Mouse (Mus musculus) bone marrow macrophage, adult 2 months (primary cell): Measurements from ENCODE around the gene Zfp593. TPM values are rescaled to one million over a fixed set of nuclear protein-coding genes. Genes with fewer than 3 reads are reported as not detected.

Experiments used
- H3K27ac ChIP-seq: 2 replicates; pipeline ENCODE4 v1.5.1; 2012; ENCODE audit warnings: low read depth, low read length; ENCODE audit not compliant: insufficient read depth
- H3K4me1 ChIP-seq: 2 replicates; pipeline ENCODE4 v1.6.1; 2012; ENCODE audit warnings: low read length; ENCODE audit not compliant: control insufficient read depth, insufficient read depth
- H3K4me3 ChIP-seq: 2 replicates; pipeline ENCODE4 v1.5.1; 2012; ENCODE audit warnings: mild to moderate bottlenecking, low read length, moderate library complexity; ENCODE audit not compliant: insufficient read depth
- CTCF ChIP-seq: IDR thresholded peaks from 2 replicates; pipeline ENCODE4 v1.5.1; 2012; ENCODE audit warnings: low read depth, mild to moderate bottlenecking, low read length, moderate library complexity
- POLR2A ChIP-seq: IDR thresholded peaks from 2 replicates; pipeline ENCODE4 v1.6.1; 2012; ENCODE audit warnings: mild to moderate bottlenecking, low read depth, low read length, borderline replicate concordance
- polyA plus RNA-seq: library from polyadenylated mRNA; stranded (reverse); fragments of >200 nt; gene quantifications from 2 replicates; pipeline ENCODE4 v1.2.4, GENCODE M21; 2012; ENCODE audit not compliant: missing spikeins, insufficient read depth, insufficient read length

Zfp593 gene
- polyA plus RNA-seq, 1 experiment = 5.3 TPM

GRCm38 (mm10) chr4:134250930-134251240, 5.5 kb upstream of the Zfp593 start:
- H3K27ac ChIP-seq = no peak overlapping the region
- TF ChIP-seq CTCF (no peak), POLR2A (no peak)
- peak overlapping the region; percentile 36 for H3K4me3 ChIP-seq
- H3K4me1 ChIP-seq = 0 out of 2 replicates have a peak, but pooled peaks cover under 1% of the 10 kb centered on the region

- H3K4me1 ChIP-seq = 0 out of 2 replicates have a peak, but pooled peaks cover 3% of the 10 kb centered on the region
- H3K27ac ChIP-seq = no peak overlapping the region
- TF ChIP-seq POLR2A = no peak
- TF ChIP-seq CTCF = no peak
- H3K4me3 ChIP-seq = no peak overlapping the region
These were observed 4.9 kb upstream of the Zfp593 start for GRCm38 (mm10) chr4:134250116-134250929.

DNA sequence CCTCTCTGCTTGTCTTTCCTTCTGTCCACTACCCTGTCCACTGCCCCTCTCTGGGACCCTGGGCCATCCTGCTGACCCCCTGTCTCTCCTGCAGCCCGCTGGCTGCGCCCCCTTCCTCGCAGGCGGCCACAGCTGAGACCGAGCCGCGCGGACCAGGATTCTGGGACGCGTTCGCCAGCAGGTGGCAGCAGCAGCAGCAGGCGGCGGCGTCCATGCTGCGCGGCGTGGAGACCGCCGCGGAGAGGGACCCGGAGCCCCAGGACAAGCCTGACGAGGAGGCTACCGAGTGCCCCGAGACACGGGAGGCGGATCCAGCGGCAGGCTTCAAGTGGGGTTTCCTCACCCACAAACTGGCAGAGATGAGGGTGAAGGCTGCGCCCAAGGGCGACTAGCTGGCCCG, 4.3 kb upstream of the Zfp593 start:
- TF ChIP-seq POLR2A (no peak), CTCF (peak; percentile 64)
- H3K4me1 ChIP-seq = peaks cover 3% of the 10 kb centered on the region; the same call in 1 of the 2 replicates
- H3K4me3 ChIP-seq = peak overlapping the region; percentile 26; the same call in 1 of the 2 replicates
- no peak overlapping the region for H3K27ac ChIP-seq

GRCm38 (mm10) chr4:134246719-134247258, 1.4 kb upstream of the Zfp593 start, which contains the start of gene Gm30191:
Gene Gm30191, plus strand, starts transcription at chr4:134246935.
- Histone ChIP-seq H3K4me3 (no peak within 1 kb of the TSS), H3K4me1 (peaks cover 11% of the 10 kb centered on the region), H3K27ac (no peak within 1 kb of the TSS)
- TF ChIP-seq CTCF (no peak), POLR2A (no peak)

- Histone ChIP-seq H3K4me1 (peaks cover 11% of the 10 kb centered on the region), H3K4me3 (no peak overlapping the region), H3K27ac (no peak overlapping the region)
- TF ChIP-seq CTCF (no peak), POLR2A (no peak)
These were observed 864 bp upstream of the Zfp593 start for GRCm38 (mm10) chr4:134246256-134246655.

DNA sequence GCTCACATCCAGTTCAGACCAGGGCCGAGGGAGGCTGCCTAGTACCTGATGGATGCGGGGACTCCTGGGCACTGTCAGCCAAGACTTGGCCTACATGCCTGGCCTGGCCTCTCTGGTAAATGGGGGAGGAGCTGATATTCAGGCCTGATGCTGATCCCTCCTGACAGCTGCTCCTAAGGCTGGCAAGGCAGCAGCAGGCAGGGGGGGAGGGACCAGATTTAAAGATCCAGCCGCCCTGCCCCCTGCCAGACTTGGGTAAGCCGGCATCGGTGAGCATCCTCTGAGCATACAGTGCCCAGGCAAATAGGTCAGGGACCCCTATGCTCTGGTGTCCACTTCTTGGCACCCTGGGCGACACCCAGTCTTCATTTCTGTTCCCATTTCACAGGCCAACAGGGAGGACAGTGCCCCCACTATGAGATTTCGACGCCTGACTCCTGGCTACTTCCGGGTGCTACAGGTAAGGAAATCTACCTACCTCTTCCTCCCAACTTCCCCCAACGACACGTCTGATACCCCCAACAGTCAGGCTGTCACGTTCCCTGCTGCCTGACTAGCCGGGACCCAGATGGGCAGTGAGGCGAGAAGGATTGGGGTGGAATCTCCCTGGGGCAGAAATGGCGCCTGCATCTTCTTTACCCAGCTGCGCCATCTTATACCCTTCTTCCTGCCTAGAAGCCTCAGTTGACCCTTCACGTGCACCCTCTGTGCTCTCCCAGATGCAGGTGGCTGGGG, 1.7 kb downstream of the Zfp593 start, which contains the start of gene E130218I03Rik:
E130218I03Rik (plus strand) TSS at position 147 of the 735 bp plus-strand sequence.
- TF ChIP-seq POLR2A (no peak), CTCF (no peak)
- Histone ChIP-seq H3K4me1 (peaks cover 13% of the 10 kb centered on the region), H3K27ac (no peak within 1 kb of the TSS), H3K4me3 (peak within 1 kb of the TSS; percentile 99)

DNA sequence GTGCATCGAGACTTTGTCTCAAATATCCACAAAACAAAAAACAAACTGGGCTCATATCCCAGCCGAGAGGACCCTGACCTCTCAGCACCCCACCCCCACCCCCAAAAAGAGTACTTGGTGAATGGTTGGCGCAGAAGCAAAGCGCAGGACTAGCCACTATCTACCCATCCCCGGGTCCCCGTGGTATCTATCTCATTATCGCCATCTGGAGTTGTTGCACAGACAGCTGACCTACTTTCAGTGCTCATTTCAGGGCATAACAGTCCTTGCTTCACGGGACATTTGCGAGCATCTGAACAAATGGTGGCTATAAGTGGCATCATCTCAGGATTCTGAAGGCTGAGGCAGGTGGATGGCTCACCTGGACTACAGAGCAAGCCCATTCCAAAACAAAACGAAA, 6.7 kb downstream of the Zfp593 start:
- Histone ChIP-seq H3K4me1 (peaks cover 4% of the 10 kb centered on the region; the same call in 1 of the 2 replicates), H3K4me3 (0 out of 2 replicates have a peak overlapping the region, but pooled peaks have one; percentile 0), H3K27ac (no peak overlapping the region)
- TF ChIP-seq CTCF = no peak
- no peak for TF ChIP-seq POLR2A

DNA sequence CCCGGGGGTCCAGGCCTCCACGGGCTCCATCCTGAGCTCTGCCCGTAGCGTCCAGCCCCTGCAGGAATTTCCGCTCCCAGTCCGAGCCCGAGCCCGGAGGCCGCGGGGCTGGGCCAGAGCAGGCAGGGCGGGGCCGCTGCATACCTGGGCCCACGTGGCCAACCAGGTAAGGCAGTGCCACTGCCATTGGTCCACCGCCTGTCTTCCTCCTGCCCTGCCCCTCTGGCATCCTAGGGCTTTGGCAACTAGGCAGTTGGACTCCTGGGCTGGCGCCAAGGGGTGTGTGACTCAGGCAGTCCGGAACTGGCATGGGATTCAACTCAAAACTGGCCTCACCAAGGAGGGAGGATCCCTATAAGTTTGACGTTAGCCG, 7.1 kb downstream of the Zfp593 start, which contains the start of gene Cnksr1:
Cnksr1 (minus strand) TSS at position 121 of the 373 bp plus-strand sequence.
- TF ChIP-seq POLR2A (no peak), CTCF (no peak)
- Histone ChIP-seq H3K4me3 (0 out of 2 replicates have a peak within 1 kb of the TSS, but pooled peaks have one; percentile 0), H3K4me1 (peaks cover 4% of the 10 kb centered on the region; the same call in 1 of the 2 replicates), H3K27ac (no peak within 1 kb of the TSS)

- Histone ChIP-seq H3K27ac (no peak overlapping the region), H3K4me3 (no peak overlapping the region), H3K4me1 (peaks cover 4% of the 10 kb centered on the region; the same call in 1 of the 2 replicates)
- no peak for TF ChIP-seq POLR2A
These were observed 7.7 kb downstream of the Zfp593 start for GRCm38 (mm10) chr4:134237582-134238278.

DNA sequence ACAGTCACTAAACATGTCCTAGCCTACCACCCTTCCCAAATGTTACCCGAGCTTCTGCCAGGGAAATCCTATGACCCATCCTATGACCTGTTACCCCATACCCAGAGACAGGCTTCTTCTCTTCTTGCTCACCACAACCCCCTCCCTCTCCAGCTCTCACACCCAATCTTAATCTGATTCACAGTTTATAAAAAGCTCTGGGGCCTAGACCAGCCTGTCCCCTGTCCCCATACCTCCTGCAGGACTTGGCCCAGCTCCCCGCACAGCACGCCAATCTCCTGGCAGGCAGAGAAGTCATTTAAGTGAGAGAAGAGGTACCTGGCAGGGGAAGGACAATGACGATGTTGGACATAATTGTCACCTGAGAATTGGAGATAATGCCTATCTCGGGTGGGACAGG, 10.5 kb downstream of the Zfp593 start:
- Histone ChIP-seq H3K4me3 (no peak overlapping the region), H3K4me1 (peaks cover 4% of the 10 kb centered on the region; the same call in 1 of the 2 replicates), H3K27ac (no peak overlapping the region)
- TF ChIP-seq POLR2A = no peak
- TF ChIP-seq CTCF = no peak
